Mouse (Mus musculus): Measurements from ENCODE around the gene A930033H14Rik. TPM values are rescaled to one million over a fixed set of nuclear protein-coding genes. Genes with fewer than 3 reads are reported as not detected.

Gene A930033H14Rik
- polyA plus RNA-seq (2016; fragmentation: Nextera tagmentation; extraction: Ambion mirVana) = 1.4 and 1.5 TPM in 2 replicates

DNA sequence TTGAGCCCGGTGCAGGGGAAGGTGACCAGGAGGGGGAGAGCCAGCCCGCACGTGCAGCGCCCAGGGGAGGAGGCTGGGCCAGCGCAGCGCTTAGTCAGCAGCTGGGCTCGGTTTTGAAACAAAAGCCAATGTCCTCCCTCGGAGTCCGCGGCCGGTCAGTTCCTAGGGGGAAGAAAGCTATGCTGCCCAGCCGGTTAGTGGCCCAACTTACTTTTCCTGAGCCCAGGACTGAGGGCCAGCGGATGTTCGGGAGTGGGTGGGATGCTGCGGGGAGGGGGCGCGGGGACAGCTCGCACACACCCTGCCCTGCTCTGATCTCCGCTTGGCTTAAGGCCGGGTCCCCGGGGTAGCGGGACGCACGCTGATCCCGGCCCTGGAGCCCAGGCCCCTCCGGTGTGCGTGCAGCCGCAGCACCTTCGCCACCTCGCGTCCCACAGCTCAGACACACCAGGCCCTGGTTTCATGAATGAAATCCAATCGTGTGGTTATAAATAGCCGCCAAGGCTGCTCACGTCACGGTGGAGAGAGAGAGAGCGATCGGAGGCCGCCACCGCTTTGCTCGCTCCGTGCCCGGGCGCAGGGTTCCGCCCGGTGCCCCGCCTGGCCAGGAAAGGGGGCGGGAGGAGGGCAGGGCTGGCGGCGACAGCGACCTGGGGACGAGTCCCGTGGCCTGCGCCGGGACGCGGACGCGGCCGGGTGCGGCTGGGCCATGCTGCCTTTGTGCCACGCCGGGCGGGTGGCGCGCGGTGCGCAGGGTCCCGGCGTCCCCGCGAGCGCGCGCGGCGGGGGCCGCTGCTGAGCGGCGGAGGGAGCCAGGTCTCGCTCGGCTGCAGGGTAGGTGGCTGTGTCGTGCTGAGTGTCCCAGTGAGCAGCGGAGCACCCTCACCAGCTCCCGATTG, at the start of gene A930033H14Rik:
Gene A930033H14Rik (minus strand): TSS at position 557 of the 899 bp plus-strand sequence.
- ATAC-seq (ENCODE audit: low FRiP score, low read depth) = peak; percentile 90
- Histone ChIP-seq H3K27me3 (replicated peaks) (no peaks in the 10 kb centered on the region), H3K9me3 (no peaks in the 10 kb centered on the region), H3K4me2 (replicated peaks) (peak within 1 kb of the TSS; percentile 90), H3K27ac (peak within 1 kb of the TSS; percentile 93), H3K4me3 (peak within 1 kb of the TSS; percentile 74), H3K36me3 (peaks cover 3% of the 10 kb centered on the region; the same call in 1 of the 2 replicates), H3K4me1 (peaks cover 12% of the 10 kb centered on the region), H3K9ac (peak within 1 kb of the TSS; percentile 92)
- WGBS = under 1% methylated on average over 82 of the region's 84 CpGs

DNA sequence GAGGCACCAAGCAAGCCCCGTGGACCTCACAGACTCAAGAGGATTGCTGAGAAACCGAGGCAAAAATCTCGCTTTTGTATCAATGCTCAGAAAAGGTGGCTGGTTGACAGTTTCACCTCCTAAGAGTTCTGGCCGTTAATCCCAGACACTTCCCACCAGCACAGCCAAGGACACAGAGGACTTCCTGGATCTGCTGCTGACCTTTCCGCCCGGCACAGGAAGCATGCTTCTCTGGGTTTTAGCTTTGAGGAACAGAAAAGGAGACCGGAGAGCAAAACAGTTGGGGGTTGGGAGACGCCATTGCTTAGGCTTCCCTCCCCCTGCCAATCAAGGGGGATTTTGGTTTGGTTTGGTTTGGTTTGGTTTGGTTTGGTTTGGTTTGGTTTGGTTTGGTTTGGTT, 47.0 kb upstream of the A930033H14Rik start:
- WGBS = 91% methylated on average over 8 of the region's 8 CpGs
- Histone ChIP-seq H3K27ac (no peak overlapping the region), H3K9ac (no peak overlapping the region), H3K4me1 (peaks cover 7% of the 10 kb centered on the region), H3K36me3 (no peaks in the 10 kb centered on the region), H3K9me3 (no peaks in the 10 kb centered on the region), H3K4me3 (no peak overlapping the region), H3K4me2 (replicated peaks) (no peak overlapping the region), H3K27me3 (replicated peaks) (no peaks in the 10 kb centered on the region)
- no peak for ATAC-seq (ENCODE audit: low FRiP score, low read depth)

- H3K4me2 ChIP-seq (replicated peaks) = no peak overlapping the region
- H3K36me3 ChIP-seq = no peaks in the 10 kb centered on the region
- ATAC-seq (ENCODE audit: low FRiP score, low read depth) = no peak
- H3K9ac ChIP-seq = no peak overlapping the region
- no peaks in the 10 kb centered on the region for H3K9me3 ChIP-seq
- 69% methylated on average over 2 of the region's 2 CpGs for WGBS
- no peak overlapping the region for H3K27ac ChIP-seq
- H3K4me1 ChIP-seq = peaks cover 13% of the 10 kb centered on the region
- H3K27me3 ChIP-seq (replicated peaks) = no peaks in the 10 kb centered on the region
- no peak overlapping the region for H3K4me3 ChIP-seq
Measured at GRCm38 (mm10) chr10:69259161-69259560, 46.3 kb upstream of the A930033H14Rik start.

DNA sequence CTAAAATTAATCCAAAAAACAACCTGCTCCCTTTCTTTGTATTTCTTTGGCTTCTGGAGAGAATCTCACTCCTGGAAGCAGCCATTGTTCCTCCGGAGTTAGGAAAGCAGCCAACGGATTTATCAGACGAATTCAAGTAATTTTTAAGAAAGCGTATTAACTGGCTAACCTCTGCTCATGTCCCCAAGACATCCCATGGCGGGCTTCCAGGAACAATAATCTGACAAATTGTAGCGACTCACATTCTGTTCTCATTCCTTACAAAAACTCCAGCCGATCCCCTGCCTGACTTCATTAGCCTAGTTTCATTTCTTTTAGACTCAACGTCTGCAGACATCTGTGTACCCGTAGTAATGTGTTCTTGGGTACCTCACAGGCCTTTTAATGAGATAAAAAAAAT, 45.7 kb upstream of the A930033H14Rik start:
- Histone ChIP-seq H3K27me3 (replicated peaks) (no peaks in the 10 kb centered on the region), H3K9ac (no peak overlapping the region), H3K4me3 (no peak overlapping the region), H3K9me3 (no peaks in the 10 kb centered on the region), H3K4me1 (peaks cover 15% of the 10 kb centered on the region), H3K36me3 (no peaks in the 10 kb centered on the region), H3K4me2 (replicated peaks) (no peak overlapping the region), H3K27ac (no peak overlapping the region)
- 83% methylated on average over 9 of the region's 9 CpGs for WGBS
- no peak for ATAC-seq (ENCODE audit: low FRiP score, low read depth)

DNA sequence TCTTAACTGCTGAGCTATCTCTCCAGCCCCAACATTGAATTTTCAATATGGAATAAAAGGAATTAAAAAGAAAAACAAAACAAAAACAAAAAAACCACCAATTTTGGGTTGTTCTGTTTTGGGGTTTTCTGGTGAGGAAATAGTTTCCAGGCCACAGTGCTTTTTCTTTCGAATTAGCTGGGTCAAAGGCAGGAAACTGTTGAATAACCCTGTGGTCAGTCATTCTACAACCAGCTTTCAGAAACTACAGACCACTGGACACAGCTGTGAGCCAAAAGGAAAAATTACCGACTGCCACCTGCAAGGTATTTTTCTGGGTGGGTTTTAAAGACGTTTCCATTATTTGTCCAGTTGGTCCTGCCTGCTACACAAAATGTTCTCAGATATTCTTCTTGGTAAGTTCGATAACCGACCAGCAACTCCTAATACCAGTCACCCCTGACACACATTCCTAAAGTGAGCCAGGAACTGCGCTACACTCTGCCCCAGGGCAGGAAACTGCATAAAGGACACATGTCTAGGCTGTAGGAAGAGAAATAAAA, 44.8 kb upstream of the A930033H14Rik start:
- no peak for ATAC-seq (ENCODE audit: low FRiP score, low read depth)

GRCm38 (mm10) chr10:69255594-69255993, 42.7 kb upstream of the A930033H14Rik start:
- no peaks in the 10 kb centered on the region for H3K9me3 ChIP-seq
- H3K4me1 ChIP-seq = peaks cover 21% of the 10 kb centered on the region
- H3K4me3 ChIP-seq = no peak overlapping the region
- H3K9ac ChIP-seq = no peak overlapping the region
- peaks cover 8% of the 10 kb centered on the region for H3K36me3 ChIP-seq
- H3K27me3 ChIP-seq (replicated peaks) = no peaks in the 10 kb centered on the region
- H3K27ac ChIP-seq = no peak overlapping the region
- WGBS = 57% methylated on average over 5 of the region's 5 CpGs
- ATAC-seq (ENCODE audit: low FRiP score, low read depth) = no peak
- H3K4me2 ChIP-seq (replicated peaks) = no peak overlapping the region

More for the DNA sequence above, 44.8 kb upstream of the A930033H14Rik start:
- Histone ChIP-seq H3K9ac (no peak overlapping the region), H3K27ac (no peak overlapping the region), H3K36me3 (no peaks in the 10 kb centered on the region), H3K4me2 (replicated peaks) (no peak overlapping the region), H3K4me1 (peaks cover 21% of the 10 kb centered on the region), H3K9me3 (no peaks in the 10 kb centered on the region), H3K4me3 (no peak overlapping the region), H3K27me3 (replicated peaks) (no peaks in the 10 kb centered on the region)
- 86% methylated on average over 6 of the region's 6 CpGs for WGBS

DNA sequence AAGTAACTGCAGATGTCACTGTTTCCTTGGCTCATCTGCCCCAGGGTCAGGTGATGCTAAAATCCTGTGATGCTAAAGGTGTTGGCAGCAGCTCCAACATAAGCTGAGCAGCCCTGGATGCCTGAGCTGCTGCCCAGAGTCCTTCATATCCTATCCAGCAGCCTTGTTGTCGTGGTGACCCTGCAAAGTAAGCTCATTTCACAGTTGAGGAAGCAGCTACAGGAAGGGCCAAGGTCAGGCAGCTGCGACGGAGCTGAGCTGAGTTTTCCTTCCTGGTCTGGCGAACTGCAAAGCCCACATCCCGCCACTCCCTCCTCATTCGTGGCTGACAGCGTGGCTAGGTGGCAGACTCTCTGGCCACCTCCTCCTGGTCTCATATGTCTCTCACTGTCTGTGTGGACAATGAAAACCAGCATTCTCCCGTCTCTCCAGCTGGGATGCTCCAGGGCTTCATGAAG, 41.5 kb upstream of the A930033H14Rik start:
- whole genome bisulfite sequencing = 20% methylated on average over 8 of the region's 8 CpGs
- Histone ChIP-seq H3K4me3 (no peak overlapping the region), H3K27ac (no peak overlapping the region), H3K4me2 (replicated peaks) (no peak overlapping the region), H3K27me3 (replicated peaks) (no peaks in the 10 kb centered on the region), H3K9me3 (no peaks in the 10 kb centered on the region), H3K9ac (no peak overlapping the region), H3K36me3 (peaks cover 17% of the 10 kb centered on the region), H3K4me1 (peaks cover 21% of the 10 kb centered on the region)
- ATAC-seq (ENCODE audit: low FRiP score, low read depth) = no peak

GRCm38 (mm10) chr10:69253686-69254080, 40.8 kb upstream of the A930033H14Rik start:
- no peak for ATAC-seq (ENCODE audit: low FRiP score, low read depth)
- Histone ChIP-seq H3K9me3 (no peaks in the 10 kb centered on the region), H3K4me3 (no peak overlapping the region), H3K4me2 (replicated peaks) (no peak overlapping the region), H3K4me1 (peaks cover 21% of the 10 kb centered on the region), H3K27me3 (replicated peaks) (no peaks in the 10 kb centered on the region), H3K36me3 (peaks cover 19% of the 10 kb centered on the region), H3K9ac (no peak overlapping the region), H3K27ac (no peak overlapping the region)
- WGBS = 71% methylated on average over 5 of the region's 5 CpGs

- WGBS = 59% methylated on average over 5 of the region's 5 CpGs
- peaks cover 21% of the 10 kb centered on the region for H3K4me1 ChIP-seq
- H3K9ac ChIP-seq = no peak overlapping the region
- no peak overlapping the region for H3K4me3 ChIP-seq
- no peak overlapping the region for H3K4me2 ChIP-seq (replicated peaks)
- no peak overlapping the region for H3K27ac ChIP-seq
- H3K9me3 ChIP-seq = no peaks in the 10 kb centered on the region
- no peaks in the 10 kb centered on the region for H3K27me3 ChIP-seq (replicated peaks)
- ATAC-seq (ENCODE audit: low FRiP score, low read depth) = no peak
- H3K36me3 ChIP-seq = peaks cover 19% of the 10 kb centered on the region
Measured at GRCm38 (mm10) chr10:69253075-69253685, 40.3 kb upstream of the A930033H14Rik start.

DNA sequence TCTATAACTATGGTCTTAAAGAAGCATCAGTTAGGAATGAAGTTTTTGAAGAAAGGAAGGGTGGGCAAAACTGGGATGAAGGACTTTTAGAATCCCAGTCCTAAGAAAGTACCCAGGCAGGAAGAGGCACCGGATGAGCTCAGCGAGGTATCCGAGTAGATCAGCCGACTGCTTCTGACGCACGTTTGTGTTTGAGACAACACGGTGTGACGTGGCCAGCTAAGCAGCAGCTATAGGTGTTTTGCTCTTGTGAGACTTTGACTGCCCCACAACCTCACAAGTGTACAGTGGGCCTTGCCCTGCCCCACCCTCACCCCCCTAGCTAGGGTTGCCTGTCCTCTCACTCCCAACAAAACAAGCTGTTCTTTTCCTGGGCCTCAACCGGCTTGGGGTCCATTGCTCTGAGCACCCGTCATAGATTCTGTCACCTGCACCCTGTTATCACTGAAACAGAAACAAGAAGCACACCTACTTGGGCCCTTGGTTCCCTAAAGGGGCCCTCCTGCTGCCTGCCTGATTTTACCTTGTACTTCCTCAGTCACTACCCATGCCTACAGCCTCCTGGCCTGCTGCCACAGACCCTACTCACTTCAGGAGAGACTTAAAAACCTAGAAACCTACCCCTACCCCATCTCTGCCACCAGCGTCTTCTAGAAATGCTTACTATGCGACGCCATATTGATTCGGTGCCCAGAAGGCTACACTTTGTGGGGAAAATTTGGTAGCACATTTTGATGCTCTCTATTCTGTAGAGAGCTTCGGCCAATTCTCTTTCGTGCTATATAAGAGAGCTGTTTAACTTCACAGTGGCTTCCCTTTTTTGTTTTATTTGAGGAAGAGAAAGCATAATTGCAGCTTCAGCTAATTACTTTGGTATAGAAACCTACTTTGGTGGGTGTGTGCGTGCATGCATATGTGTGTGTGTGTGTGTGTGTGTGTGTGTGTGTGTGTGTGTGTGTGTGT, 39.5 kb upstream of the A930033H14Rik start:
- Histone ChIP-seq H3K27me3 (replicated peaks) (no peaks in the 10 kb centered on the region), H3K4me1 (peaks cover 21% of the 10 kb centered on the region), H3K4me3 (no peak overlapping the region), H3K4me2 (replicated peaks) (no peak overlapping the region), H3K9ac (no peak overlapping the region), H3K36me3 (peaks cover 19% of the 10 kb centered on the region), H3K27ac (no peak overlapping the region), H3K9me3 (no peaks in the 10 kb centered on the region)
- ATAC-seq (ENCODE audit: low FRiP score, low read depth) = no peak
- WGBS = 95% methylated on average over 17 of the region's 17 CpGs

- no peak overlapping the region for H3K4me3 ChIP-seq
- WGBS = 85% methylated on average over 6 of the region's 6 CpGs
- H3K36me3 ChIP-seq = peaks cover 19% of the 10 kb centered on the region
- no peak for ATAC-seq (ENCODE audit: low FRiP score, low read depth)
- no peaks in the 10 kb centered on the region for H3K27me3 ChIP-seq (replicated peaks)
- no peak overlapping the region for H3K4me2 ChIP-seq (replicated peaks)
- peaks cover 21% of the 10 kb centered on the region for H3K4me1 ChIP-seq
- no peak overlapping the region for H3K9ac ChIP-seq
- H3K27ac ChIP-seq = no peak overlapping the region
- no peaks in the 10 kb centered on the region for H3K9me3 ChIP-seq
Measured at GRCm38 (mm10) chr10:69251254-69251653, 38.4 kb upstream of the A930033H14Rik start.
